Mouse (Mus musculus) kidney, postnatal 0 days (tissue): ENCODE measurements at regions not wholly inside any gene's neighbourhood (a gene's known extent, or its start where the extent isn't known, plus 50 kb on each side); places are given as distances from the start of the nearest gene placed in this dataset.

Experiments
- ATAC-seq: fragments of 200-750 bp; cut with Nextera tagmentation; replicated peaks from 2 replicates; pipeline ENCODE4 v1.8.0; 2017; ENCODE audit warnings: low read depth, moderate number of reproducible peaks, moderate TSS enrichment, moderate library complexity; ENCODE audit not compliant: low FRiP score
- DNase-seq: peaks from one replicate; pipeline ENCODE4 v3.0.0-alpha.2; 2016; ENCODE audit warnings: low spot score
- H3K27ac ChIP-seq: fragments of 300-500 bp; sonication (generic); 2 replicates; pipeline ENCODE4 v1.5.1; 2014; ENCODE audit warnings: mild to moderate bottlenecking
- H3K27me3 ChIP-seq: fragments of 300-500 bp; sonication (generic); 2 replicates; pipeline ENCODE4 v1.6.1; 2014; ENCODE audit warnings: low read length, mixed read lengths; ENCODE audit not compliant: insufficient read depth
- H3K36me3 ChIP-seq: fragments of 300-500 bp; sonication (generic); 2 replicates; pipeline ENCODE4 v1.6.1; 2014; ENCODE audit warnings: low read length, mixed read lengths; ENCODE audit not compliant: insufficient read depth
- H3K4me1 ChIP-seq: fragments of 300-500 bp; sonication (generic); replicated peaks from 2 replicates; pipeline ENCODE4 v1.6.1; 2014; ENCODE audit warnings: antibody characterized with exemption, low read length, mixed read lengths; ENCODE audit not compliant: insufficient read depth
- H3K4me2 ChIP-seq: fragments of 300-500 bp; sonication (generic); 2 replicates; pipeline ENCODE4 v1.6.1; 2014; ENCODE audit warnings: mild to moderate bottlenecking, low read length, moderate library complexity, mixed read lengths
- H3K4me3 ChIP-seq: fragments of 300-500 bp; sonication (generic); replicated peaks from 2 replicates; pipeline ENCODE4 v1.5.1; 2014; ENCODE audit warnings: low read depth, low read length
- H3K9ac ChIP-seq: fragments of 300-500 bp; sonication (generic); 2 replicates; pipeline ENCODE4 v1.6.1; 2014; ENCODE audit warnings: low read depth, low read length
- H3K9me3 ChIP-seq: fragments of 300-500 bp; sonication (generic); replicated peaks from 2 replicates; pipeline ENCODE4 v1.6.1; 2016; ENCODE audit warnings: low read length, inconsistent platforms, mixed read lengths
- CTCF ChIP-seq: IDR thresholded peaks from 2 replicates; pipeline ENCODE4 v1.5.1; 2016; ENCODE audit warnings: antibody characterized with exemption, low read depth, mild to moderate bottlenecking, moderate library complexity
- WGBS: fragments of 180-500 bp; shearing (Covaris S2); extraction: QIAGEN DNeasy Blood & Tissue Kit; methylation state at CpG from one replicate; pipeline ENCODE4 v1.1.7; 2014; 5-methylcytosine and 5-hydroxymethylcytosine counted together

DNA sequence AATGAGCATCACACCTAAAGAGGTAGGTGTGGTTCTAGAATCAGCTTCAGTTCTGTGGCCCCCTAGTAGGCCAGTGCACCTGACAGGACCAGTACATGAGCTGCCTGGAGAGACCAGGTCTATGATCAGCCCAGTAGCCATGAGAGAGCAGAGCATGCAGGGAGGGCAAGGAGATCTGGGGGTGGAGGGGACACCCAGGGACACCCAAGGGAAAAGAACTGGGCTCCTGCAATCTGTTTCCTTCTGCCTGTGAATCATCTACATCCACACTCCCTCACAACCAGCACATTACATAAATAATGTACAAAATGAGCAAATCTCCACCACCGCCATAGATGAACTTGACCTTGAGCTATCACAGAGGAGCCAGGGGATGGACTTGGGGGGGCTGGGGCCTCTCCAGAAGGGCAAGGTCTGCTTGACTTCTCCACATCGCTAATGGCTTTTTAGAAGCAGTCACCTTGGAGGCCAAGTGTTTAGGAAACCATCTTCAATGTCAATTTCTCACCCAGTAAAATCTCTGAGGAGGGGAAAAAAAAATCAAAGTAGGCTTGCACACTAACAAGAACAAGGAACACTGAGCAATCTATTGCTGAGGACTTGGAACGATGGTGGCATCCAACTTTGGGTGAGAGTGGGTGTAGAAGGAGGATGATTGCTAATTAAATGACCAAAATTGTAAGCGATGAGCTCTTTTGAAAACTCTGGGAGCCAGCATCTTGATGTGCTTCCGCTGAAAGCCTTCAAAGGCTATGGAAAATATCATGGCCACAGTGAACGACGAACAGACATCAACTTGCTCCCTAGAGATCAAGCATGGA lies 101.4 kb upstream of the Selenok start:
- no peak overlapping the region for H3K9ac ChIP-seq

GRCm38 (mm10) chr14:29867311-29867710 lies 100.8 kb upstream of the Selenok start:
- Histone ChIP-seq H3K9me3 (no peaks in the 10 kb centered on the region), H3K4me3 (no peak overlapping the region), H3K36me3 (no peaks in the 10 kb centered on the region), H3K27ac (no peak overlapping the region), H3K4me1 (no peaks in the 10 kb centered on the region; the same call in 1 of the 2 replicates), H3K4me2 (no peak overlapping the region), H3K27me3 (no peaks in the 10 kb centered on the region), H3K9ac (no peak overlapping the region)
- ATAC-seq: peak; percentile 87
- peak; percentile 97 for DNase-seq
- no peak for TF ChIP-seq CTCF
- WGBS: 13% methylated on average over 6 of the region's 6 CpGs

More for the DNA sequence above, 101.4 kb upstream of the Selenok start:
- WGBS: 52% methylated on average over 7 of the region's 7 CpGs
- Histone ChIP-seq H3K4me1 (no peaks in the 10 kb centered on the region; the same call in 1 of the 2 replicates), H3K27ac (no peak overlapping the region), H3K9me3 (no peaks in the 10 kb centered on the region), H3K36me3 (no peaks in the 10 kb centered on the region), H3K27me3 (no peaks in the 10 kb centered on the region), H3K4me3 (no peak overlapping the region), H3K4me2 (no peak overlapping the region)
- DNase-seq: no peak
- no peak for ATAC-seq
- no peak for TF ChIP-seq CTCF

GRCm38 (mm10) chr14:29869930-29870329 lies 98.2 kb upstream of the Selenok start:
- H3K27ac ChIP-seq: peak overlapping the region; percentile 42
- no peaks in the 10 kb centered on the region for H3K27me3 ChIP-seq
- H3K36me3 ChIP-seq: no peaks in the 10 kb centered on the region
- no peak for TF ChIP-seq CTCF
- no peak overlapping the region for H3K4me3 ChIP-seq
- DNase-seq (peak; percentile 76), ATAC-seq (no peak)
- no peak overlapping the region for H3K9ac ChIP-seq
- H3K4me2 ChIP-seq: no peak overlapping the region
- 60% methylated on average over 9 of the region's 9 CpGs for WGBS
- H3K9me3 ChIP-seq: no peaks in the 10 kb centered on the region
- H3K4me1 ChIP-seq: no peaks in the 10 kb centered on the region; the same call in 1 of the 2 replicates

- ATAC-seq (peak; percentile 87), DNase-seq (no peak)
- Histone ChIP-seq H3K9me3 (no peaks in the 10 kb centered on the region), H3K4me2 (no peak overlapping the region), H3K9ac (no peak overlapping the region), H3K4me1 (no peaks in the 10 kb centered on the region), H3K27me3 (no peaks in the 10 kb centered on the region), H3K27ac (no peak overlapping the region), H3K36me3 (no peaks in the 10 kb centered on the region), H3K4me3 (no peak overlapping the region)
- no peak for TF ChIP-seq CTCF
- WGBS: 72% methylated on average over 4 of the region's 4 CpGs
Measured at GRCm38 (mm10) chr14:29876668-29877067, 91.4 kb upstream of the Selenok start.

GRCm38 (mm10) chr14:29877671-29878422 lies 90.3 kb upstream of the Selenok start:
- ATAC-seq: no peak
- WGBS: 48% methylated on average over 11 of the region's 11 CpGs

DNA sequence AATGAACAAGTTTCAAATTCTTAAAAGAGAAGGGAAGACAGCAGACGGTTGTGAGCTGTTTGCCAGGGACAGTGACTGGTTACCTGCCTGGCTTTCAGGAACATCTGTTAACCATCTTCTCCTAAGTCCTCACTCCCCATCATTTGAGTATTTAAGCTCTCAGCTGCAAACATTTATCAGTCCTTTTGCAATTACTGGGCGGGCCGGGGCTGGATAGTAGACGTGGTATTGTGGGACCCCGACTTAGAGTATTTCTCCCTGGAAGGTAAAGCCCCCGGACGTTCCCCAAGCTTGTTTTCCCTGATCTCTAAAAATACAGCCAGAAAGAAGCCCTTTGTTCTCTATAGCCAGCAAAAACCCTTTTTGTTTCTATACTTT lies 89.7 kb upstream of the Selenok start:
- peaks cover 4% of the 10 kb centered on the region; the same call in 1 of the 2 replicates for H3K4me1 ChIP-seq
- TF ChIP-seq CTCF: no peak
- H3K9ac ChIP-seq: no peak overlapping the region
- 84% methylated on average over 7 of the region's 7 CpGs for WGBS
- no peaks in the 10 kb centered on the region for H3K27me3 ChIP-seq
- no peak overlapping the region for H3K27ac ChIP-seq
- H3K4me2 ChIP-seq: no peak overlapping the region
- H3K36me3 ChIP-seq: no peaks in the 10 kb centered on the region
- no peak overlapping the region for H3K4me3 ChIP-seq
- H3K9me3 ChIP-seq: no peaks in the 10 kb centered on the region
- DNase-seq (no peak), ATAC-seq (no peak)

More at GRCm38 (mm10) chr14:29877671-29878422, 90.3 kb upstream of the Selenok start:
- H3K36me3 ChIP-seq: no peaks in the 10 kb centered on the region
- H3K27ac ChIP-seq: no peak overlapping the region
- H3K4me1 ChIP-seq: peaks cover 4% of the 10 kb centered on the region; the same call in 1 of the 2 replicates
- H3K9me3 ChIP-seq: no peaks in the 10 kb centered on the region
- peak; percentile 65 for DNase-seq
- H3K27me3 ChIP-seq: no peaks in the 10 kb centered on the region
- H3K9ac ChIP-seq: no peak overlapping the region
- no peak for TF ChIP-seq CTCF
- no peak overlapping the region for H3K4me3 ChIP-seq
- no peak overlapping the region for H3K4me2 ChIP-seq
